Mouse (Mus musculus) inflammation-experienced regulatory T-cells, adult 6 months (primary cell): Measurements from ENCODE around the gene Clic3. TPM values are rescaled to one million over a fixed set of nuclear protein-coding genes. Genes with fewer than 3 reads are reported as not detected.

ENCODE experiments used
- ATAC-seq: one replicate; pipeline ENCODE4 v1.8.0; 2017
- polyA plus RNA-seq, 3 experiments: library from polyadenylated mRNA; unstranded; fragments of 100-300 nt; shearing (Covaris generic); gene quantifications; one replicate each; pipeline ENCODE4 v1.2.1; 2017

Gene Clic3
- polyA plus RNA-seq, 3 experiments from 2014 or later: 1.2 to 1.9 (median 1.6) TPM

DNA sequence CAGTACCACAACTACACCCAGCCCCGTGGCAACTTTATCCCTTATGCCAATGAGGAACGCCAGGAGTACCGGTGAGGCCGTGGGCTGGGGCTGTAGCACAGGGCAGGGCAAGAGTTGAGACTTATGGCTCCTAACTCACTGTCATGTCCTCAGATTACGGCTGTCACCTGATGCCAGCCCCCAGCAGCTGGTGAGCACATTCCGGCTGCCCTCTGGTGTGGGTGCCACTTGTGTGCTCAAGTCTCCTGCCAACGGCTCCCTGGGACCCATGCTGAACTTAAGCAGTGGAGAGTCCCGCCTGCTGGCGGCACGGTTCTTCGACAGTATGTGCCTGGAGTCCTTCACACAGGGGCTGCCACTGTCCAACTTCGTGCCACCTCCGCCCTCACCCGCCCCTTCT, 14.0 kb upstream of the Clic3 start:
- ATAC-seq: no peak

GRCm38 (mm10) chr2:25450853-25451647, 5.6 kb upstream of the Clic3 start:
- ATAC-seq: no peak

DNA sequence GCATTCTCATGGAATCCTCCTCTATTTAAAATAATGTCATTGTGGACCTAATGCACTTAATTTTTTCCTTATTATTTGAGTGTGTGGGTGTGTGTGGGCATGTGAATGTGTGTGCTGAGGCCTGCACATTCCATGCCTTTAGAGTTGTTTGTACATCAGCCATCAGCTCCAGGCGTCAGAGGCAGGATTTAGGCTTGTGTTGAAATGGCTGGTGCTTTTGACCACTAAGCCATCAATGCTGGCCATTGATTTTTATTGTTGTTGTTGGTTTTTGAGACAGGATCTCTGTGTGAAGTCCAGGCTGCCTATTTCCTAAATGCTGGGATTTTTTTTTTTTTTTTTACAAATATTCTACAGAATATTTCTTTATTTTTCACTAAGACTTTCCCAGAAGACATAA, 3.7 kb upstream of the Clic3 start:
- ATAC-seq: no peak

DNA sequence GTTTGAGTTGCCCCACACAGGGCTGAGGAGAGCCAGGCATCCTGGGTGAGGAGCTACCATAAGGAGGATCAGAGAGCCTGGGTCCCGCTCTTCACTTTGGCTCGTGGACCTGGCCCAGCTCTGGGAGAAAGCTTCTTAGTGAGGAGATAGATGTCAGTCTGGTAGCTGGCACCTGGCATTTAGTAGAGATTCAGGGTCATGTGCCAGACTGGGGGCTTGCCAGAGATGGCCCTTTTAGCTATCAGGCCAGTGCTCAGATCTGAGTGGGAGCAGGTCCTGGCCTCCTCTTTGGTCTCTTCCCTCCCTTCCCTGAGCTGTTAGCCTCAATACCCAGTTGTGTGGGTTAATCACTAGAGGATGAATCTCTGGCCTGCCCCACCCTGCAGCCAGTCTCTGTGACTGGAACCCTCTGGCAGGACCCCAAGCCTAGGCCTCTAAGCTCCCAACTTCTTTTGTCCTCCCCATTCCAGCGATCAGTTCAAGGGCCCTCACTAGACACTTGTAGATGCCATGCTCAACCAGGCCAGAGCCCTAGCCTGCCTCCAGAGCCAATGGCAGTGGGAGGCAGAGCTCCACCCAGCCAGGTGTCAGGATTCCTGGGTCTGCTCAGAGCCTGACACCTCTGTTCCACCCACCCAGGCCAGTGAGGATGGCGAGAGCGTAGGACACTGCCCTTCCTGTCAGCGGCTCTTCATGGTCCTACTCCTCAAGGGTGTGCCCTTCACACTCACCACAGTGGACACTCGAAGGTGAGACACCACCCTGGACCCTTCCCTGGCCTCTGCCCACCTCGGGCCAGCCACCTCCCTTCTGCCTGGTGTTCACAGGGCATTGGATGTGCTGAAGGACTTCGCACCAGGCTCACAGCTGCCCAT, 621 bp downstream of the Clic3 start:
- no peak for ATAC-seq

GRCm38 (mm10) chr2:25458911-25459310, 2.3 kb downstream of the Clic3 start:
- no peak for ATAC-seq

DNA sequence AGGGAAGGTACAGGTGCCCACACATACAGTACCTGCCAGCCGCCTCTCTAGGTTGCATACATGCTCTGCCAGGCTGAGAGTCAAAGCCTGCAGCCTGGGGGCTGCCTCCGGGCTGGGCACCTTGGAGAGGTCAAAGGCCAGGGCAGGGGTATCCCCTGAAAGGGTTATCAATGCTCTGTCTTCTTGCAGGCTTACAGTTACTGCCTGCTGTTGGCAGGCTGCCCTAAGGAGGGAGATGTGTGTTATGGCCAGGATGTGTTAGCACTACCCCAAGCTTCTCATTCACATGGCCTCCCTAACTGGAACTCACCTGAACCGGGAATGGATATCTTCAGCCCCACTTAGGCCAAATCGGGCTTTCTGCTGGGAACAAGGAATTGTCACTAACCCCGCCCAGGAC, 3.5 kb downstream of the Clic3 start:
- no peak for ATAC-seq

DNA sequence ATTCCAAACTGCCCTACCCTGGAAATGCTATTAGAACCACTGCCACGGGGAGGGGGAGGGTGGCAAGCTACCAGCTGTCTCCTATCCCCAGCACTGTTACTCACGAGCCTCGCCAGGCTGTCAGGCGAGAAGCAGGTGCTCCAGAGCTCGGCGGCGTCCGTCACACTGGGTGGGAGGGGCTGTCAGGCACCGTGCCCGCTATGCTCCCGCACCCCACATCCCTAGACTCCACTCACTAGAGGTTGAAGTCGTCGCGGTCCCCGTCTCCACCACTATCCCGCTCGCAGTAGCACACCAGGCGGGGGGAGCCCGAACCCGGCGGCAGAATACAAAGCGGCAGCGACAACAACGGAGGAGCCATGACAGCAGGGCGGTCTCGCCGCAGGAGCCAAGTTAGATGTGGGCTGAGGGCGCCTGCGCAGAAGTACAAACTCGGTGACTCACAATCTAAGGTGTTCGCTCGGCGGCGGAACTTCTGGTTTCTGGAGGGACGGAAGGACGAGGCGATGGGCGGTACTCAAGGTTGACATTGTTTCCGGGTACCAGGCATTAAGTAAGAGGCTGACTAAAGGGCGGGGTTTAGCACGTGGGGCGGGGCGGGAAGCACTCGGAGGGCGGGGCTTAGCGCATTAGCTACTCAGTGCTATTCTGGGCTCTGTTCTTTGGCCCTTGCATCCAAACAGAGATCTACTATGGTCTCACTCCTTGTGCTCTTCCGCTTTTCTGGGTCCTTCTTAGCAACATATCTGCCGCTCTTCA, 4.1 kb downstream of the Clic3 start, which contains the start of gene Paxx:
Gene Paxx (minus strand): TSS at position 544 of the 759 bp plus-strand sequence.
- ATAC-seq: peak; percentile 88

GRCm38 (mm10) chr2:25461407-25461806, 4.8 kb downstream of the Clic3 start:
- no peak for ATAC-seq

GRCm38 (mm10) chr2:25463630-25464029, 7.0 kb downstream of the Clic3 start:
- no peak for ATAC-seq

- ATAC-seq: no peak
Observed at GRCm38 (mm10) chr2:25465256-25465655, 8.6 kb downstream of the Clic3 start.

DNA sequence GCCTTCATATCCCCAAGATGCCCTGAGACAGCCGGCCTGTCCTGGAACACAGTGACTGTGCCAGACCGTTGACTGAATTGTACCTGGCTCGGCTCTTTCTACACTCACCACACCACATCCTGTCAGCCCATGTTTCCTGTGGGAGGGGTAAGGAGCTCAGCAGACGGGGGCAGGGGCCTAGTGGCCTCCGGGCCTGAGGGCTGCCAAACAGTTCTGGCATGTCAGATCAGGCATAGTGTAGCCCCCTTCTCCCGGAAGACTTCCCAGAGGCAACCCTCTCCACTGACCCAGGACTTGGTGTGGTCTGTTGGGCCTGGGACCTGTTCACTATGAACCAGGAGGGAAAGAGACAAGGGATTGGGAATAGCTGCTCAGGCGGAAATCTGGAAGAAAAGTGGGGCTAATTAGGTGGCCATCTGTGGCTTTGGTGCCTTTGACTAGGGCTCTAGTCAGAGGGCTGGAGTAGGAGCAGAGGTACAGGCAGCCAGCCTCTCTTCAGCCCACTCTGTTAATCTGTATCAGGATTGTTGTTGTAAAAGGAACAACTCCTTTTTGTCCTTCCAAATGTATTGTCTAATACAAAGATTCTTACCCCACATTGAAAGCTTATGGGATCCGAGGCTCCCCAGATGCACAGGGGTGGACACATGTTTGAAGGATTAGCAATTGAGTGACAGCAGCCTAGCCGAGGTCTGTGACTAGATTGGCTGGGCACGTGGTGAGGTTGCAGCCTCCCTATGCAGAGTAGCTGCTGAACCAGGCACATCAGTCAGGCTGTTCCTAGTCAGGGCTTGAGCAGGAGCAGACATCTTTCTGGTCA, 9.4 kb downstream of the Clic3 start:
- peak; percentile 87 for ATAC-seq

DNA sequence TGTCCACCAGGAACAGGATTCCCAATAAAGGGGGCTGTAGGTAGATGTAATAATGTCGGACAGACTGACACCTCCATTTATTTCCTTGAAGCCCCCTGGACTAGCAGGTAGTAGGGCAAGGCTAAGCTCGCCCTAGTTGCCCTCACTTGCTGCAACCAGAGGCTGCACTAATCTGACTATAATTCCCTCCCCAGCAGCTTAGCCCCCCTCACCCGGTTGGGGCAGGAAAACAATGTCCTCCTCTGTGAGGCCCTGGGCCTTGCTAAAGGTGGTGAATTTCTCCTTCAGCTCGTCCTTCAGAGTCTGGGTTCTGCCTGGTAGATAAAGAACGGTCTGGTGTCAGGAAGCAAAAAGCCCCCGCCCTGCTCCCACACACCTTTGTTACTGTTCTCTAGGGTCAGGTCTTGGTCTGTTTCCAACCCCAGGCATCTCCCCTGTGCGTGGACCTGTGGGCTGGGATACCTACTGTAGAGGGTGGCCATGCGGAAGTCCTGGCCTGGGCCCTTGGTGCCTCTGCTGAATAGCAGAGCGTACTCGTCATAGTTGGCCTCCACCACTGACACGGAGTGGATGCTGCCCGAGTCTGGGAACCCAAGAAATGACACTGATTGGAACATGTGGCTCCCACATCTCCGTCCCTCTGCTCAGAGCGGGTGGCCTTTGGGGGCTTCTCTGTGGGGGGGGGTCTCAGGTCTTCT, 11.1 kb downstream of the Clic3 start:
- ATAC-seq: no peak

DNA sequence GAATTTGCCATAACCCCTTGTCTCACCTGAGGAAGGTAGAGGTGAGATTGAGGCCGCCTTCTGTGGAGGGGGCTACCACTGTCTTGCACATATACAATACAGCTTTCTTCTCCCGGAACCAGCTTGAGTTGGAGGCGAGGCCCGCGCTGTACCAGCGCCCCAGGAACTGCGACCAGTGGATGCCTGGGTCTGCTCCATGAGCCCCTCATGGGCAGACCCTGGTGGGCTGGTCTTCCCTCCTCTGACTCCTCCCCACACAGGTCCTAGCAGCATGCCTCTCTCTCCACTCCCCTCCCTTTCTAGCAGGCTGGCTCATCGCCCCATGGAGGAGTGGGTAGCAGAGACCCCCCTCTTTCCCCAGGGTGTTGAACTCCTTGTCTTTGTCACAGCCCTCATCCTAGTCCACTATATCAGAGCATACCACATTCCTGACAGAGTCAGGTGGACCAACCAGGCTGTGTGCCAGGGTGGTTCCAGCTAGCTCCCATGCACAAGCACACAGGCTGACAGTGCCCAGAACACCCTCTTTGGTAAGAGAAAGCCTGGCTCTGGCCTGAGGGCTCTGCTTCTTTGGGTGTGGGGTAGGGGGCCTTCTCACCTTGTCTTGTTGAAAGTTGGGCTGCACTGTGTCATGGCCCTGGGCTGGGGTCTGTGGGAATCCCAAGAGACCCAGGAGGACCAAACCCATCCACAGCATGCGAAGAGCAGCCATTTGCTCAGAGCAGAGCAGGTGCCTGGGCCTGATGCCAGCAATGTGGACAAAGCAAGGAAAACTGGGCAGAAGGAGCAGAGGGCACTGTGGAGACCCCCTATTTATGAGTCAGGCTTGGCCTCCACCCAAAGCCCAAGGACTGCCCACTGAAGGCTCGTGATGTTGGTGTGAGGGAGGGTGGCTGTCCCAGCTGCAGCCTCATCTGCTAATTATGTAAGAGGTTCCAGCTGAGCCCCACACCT, 12.6 kb downstream of the Clic3 start:
- no peak for ATAC-seq

- ATAC-seq: no peak
Observed at GRCm38 (mm10) chr2:25469969-25470368, 13.3 kb downstream of the Clic3 start, which contains the start of gene Ptgds. TSS of gene Ptgds (minus strand) at chr2:25470046.

DNA sequence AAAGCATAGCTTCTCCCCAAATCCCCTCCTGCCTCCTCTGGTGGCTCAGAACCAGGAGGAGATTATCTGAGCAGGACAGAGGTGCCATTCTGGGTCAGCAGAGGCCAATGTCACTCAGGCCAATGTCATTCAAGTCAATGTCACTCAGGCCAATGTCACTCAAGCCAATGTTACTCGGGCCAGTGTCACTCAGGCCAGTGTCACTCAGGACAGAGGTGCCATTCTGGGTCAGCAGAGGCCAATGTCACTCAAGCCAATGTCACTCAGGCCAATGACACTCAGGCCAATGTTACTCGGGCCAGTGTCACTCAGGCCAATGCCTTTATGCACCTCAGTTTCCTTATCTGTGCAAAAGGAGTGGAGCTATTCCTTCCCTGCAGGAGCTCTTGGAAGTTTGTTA, 15.9 kb downstream of the Clic3 start:
- no peak for ATAC-seq

GRCm38 (mm10) chr2:25477541-25477940, 20.9 kb downstream of the Clic3 start:
- no peak for ATAC-seq

DNA sequence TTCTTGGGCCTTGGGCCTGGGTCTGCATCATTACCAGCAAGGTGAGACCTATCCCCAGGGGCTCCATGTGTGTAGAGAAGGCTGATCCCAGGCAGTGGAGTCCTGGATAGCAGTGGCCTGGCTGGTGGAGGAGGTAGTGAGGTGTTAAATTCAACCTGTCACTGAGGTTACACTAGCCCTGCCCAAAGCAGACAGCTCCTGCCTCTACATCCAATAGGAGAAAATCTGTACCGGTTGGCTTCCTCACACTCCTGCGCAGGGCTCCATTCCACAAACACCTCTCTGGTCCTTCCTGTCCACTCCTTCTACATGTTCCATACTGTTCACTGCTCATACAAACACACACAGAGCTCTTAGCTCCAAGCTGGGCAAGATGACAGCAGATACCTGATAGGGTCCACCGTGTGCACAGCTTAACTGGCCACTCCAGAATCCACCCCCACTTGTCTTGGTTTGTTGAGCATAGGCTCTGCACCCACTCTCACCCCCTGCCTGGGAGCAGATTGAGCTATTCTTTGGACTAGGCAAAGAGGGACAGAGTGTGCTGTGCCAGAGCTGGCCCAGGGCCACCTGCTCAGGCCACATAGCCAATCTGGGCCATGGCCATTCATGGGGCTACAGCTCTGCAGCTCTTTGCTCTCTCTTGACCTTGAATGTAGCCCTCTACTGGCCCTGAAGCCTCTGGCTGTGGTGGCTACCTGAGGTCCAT, 21.5 kb downstream of the Clic3 start:
- ATAC-seq: no peak

DNA sequence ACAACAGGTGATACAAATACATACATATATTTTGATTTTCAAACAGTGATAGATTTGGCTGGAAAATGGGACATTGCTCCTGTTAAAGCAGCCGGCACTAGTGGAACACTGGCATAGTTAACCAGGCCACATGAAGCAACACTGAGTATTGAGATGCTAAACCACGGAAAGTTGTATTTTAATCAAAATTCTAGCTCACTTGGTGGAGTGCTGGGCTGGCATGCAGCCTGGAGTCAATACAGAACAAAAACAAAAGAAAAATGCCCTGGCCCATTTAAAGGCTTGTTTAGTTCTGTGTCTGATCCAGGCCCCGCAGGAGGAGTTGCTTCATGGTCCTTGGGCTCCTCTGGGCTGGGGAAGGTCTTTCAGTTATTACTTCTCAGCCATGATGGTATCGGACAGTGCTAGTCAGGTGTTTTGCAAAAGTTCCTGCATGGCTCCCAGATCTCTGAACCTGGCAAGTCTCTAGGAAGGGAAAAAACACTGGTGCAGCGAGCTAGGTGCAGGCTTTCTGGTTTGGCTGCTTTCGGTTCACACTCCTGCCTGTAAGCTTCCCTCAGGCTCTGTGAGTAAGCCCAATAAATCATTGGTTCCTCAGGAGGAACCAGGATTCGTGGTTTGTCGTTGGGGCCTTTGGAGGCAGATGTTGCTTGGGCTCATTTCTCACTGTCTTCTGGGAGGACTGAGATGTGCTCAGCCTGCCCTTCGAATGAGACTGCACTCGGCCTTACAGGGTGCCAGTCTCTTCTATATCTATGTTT, 23.1 kb downstream of the Clic3 start:
- no peak for ATAC-seq

DNA sequence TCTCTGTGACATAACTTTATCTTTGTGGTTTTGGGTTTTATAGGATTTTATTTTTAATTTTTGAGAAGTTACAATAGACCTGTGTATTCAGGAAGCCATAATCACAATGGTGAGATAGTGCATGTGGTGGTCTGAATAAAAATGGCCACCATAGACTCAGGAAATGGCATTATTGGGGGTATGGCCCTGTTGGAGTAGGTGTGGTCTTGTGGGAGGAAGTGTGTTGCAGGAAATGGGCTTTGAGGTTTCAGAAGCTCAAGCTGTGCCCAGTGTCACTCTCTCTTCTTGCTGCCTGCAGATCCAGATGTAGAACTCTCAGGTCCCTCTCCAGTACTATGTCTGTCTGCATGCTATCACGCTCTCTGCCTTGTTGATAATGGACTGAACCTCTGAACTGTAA, 23.9 kb downstream of the Clic3 start:
- ATAC-seq: no peak
